ENCODE assay signal across 22 mouse cellular contexts in genomic region chr15:91369736-91370449, GRCm38 (mm10).
DNase-seq lines count a peak whose midpoint lies in the region; ATAC-seq and TF ChIP-seq lines count a peak whose summit lies in the region.
"Had no signal": no experiment of that assay in that cellular context is flagged by ENCODE, and none has a peak within 500 bp of the region (broad histone marks: within the 10 kb centered on the region; RNA-seq: fewer than 3 reads in every experiment).

No protein-coding gene starts in this region.

- peak overlapping the region; percentile 64 for H3K27ac ChIP-seq in olfactory bulb, adult 2 months (ENCODE audit: insufficient read depth, low read depth, low read length)
- H3K27ac ChIP-seq: embryonic facial prominence, embryonic 15.5 days; heart, embryonic 13.5 days; hindbrain, embryonic 12.5 days; kidney, embryonic 15.5 days; limb, embryonic 10.5 days had no signal

- no peak for TF ChIP-seq POLR2A in brain, embryonic 14.5 days (IDR thresholded peaks at IDR 0.05; ENCODE audit: borderline replicate concordance, extremely low read depth, insufficient read depth, insufficient read length, poor library complexity, severe bottlenecking)
- TF ChIP-seq POLR2A in olfactory bulb, adult 2 months (IDR thresholded peaks at IDR 0.05; ENCODE audit: insufficient read depth, low read depth, low read length), result no peak

- no peak for DNase-seq in frontal cortex, postnatal 25 days (ENCODE audit: low spot score in 2 of 2)
- peak; percentile 20 to 39 for DNase-seq in left cerebral cortex, postnatal 36 days (ENCODE audit: low spot score in 2 of 2)
- DNase-seq in left cerebral cortex, postnatal 4 days, result no peak
- peak; percentile 19 for DNase-seq in brain, embryonic 14.5 days (ENCODE audit: low read depth)
- no peak for DNase-seq in thymus, adult 18-20 months
- DNase-seq: adrenal gland, postnatal 10 days; gastrocnemius, postnatal 25 days; heart, adult 18-20 months; kidney, adult 11 months; kidney, postnatal 36 days; liver; lung, postnatal 4 days; midbrain, embryonic 14.5 days; thymus, postnatal 25 days had no signal

- peak; percentile 78 for ATAC-seq in frontal cortex, adult (ENCODE audit: low TSS enrichment)
- ATAC-seq: forebrain, embryonic 14.5 days had no signal

- H3K4me3 ChIP-seq in olfactory bulb, adult 2 months (ENCODE audit: insufficient read depth, low read depth, low read length), result no peak overlapping the region
- H3K4me3 ChIP-seq: embryonic facial prominence, embryonic 15.5 days; heart, embryonic 13.5 days; hindbrain, embryonic 12.5 days; kidney, embryonic 15.5 days; limb, embryonic 10.5 days had no signal

- H3K4me1 ChIP-seq in olfactory bulb, adult 2 months (ENCODE audit: control insufficient read depth, insufficient read depth, low read length), result peaks cover 6% of the 10 kb centered on the region; the same call in 1 of the 2 replicates

- TF ChIP-seq CTCF in brain, embryonic 14.5 days (IDR thresholded peaks at IDR 0.05; ENCODE audit: borderline replicate concordance, extremely low read depth, insufficient read depth, insufficient read length), result no peak
- no peak for TF ChIP-seq CTCF in olfactory bulb, adult 2 months (IDR thresholded peaks at IDR 0.05; ENCODE audit: insufficient read depth, low read depth, low read length)

- WGBS in olfactory bulb, adult 2 months, result 34% methylated on average over 11 of the region's 11 CpGs

- intact Hi-C loops in left cerebral cortex, postnatal 36 days (cut with DNase I), result loop anchor here (10.0 kb wide), 1 partner anchor 75 kb away; no protein-coding TSS in a partner anchor
- intact Hi-C loops in left cerebral cortex, postnatal 4 days (cut with DNase I), result no loop called here

Comparison
In these comparisons a context has a peak if more than half of its experiments do, and no peak if none do; other contexts are left out.
1. DNase-seq: peak in left cerebral cortex, postnatal 36 days (2 of 2) and brain, embryonic 14.5 days (single experiment); none in frontal cortex, postnatal 25 days (0 of 2), left cerebral cortex, postnatal 4 days (single experiment) and thymus, adult 18-20 months (0 of 2).